Mouse (Mus musculus) layer of hippocampus, postnatal 36 days (tissue): ENCODE results near the gene Clasp1. TPM values are rescaled to one million over a fixed set of nuclear protein-coding genes. Genes with fewer than 3 reads are reported as not detected.

Experiments used
- total RNA-seq, 2 experiments: library from RNA; stranded (reverse); gene quantifications; 2 replicates each; pipeline ENCODE4 v1.2.3; 2021

Gene Clasp1
- total RNA-seq, 2 experiments from 2014 or later, result 92.6 to 106 TPM

Other genes starting within 250 kb of the Clasp1 start
- gene Gm29106, start 212.5 kb upstream of the Clasp1 start, total RNA-seq, result not detected
- gene Tsn, start 77.3 kb upstream of the Clasp1 start, total RNA-seq, result 100 to 1,000 TPM in 1 of 2 experiments, 10 to 100 TPM in 1; 98.6 to 104 TPM
- 10 to 100 TPM; 25.5 to 27.5 TPM for gene Nifk, start 67.2 kb upstream of the Clasp1 start, total RNA-seq
- gene Tfcp2l1, start 238.9 kb downstream of the Clasp1 start, total RNA-seq, result 1 to 10 TPM; 2.2 to 2.5 TPM